Mouse (Mus musculus) kidney, postnatal 25 days (tissue): ENCODE measurements at regions not wholly inside any gene's neighbourhood (a gene's known extent, or its start where the extent isn't known, plus 50 kb on each side); places are given as distances from the start of the nearest gene placed in this dataset.

ENCODE experiments used
- DNase-seq, 2 experiments: peaks; one replicate each; pipeline ENCODE4 v3.0.0; 2021; ENCODE audit warnings: mixed read lengths in 2 of 2

DNA sequence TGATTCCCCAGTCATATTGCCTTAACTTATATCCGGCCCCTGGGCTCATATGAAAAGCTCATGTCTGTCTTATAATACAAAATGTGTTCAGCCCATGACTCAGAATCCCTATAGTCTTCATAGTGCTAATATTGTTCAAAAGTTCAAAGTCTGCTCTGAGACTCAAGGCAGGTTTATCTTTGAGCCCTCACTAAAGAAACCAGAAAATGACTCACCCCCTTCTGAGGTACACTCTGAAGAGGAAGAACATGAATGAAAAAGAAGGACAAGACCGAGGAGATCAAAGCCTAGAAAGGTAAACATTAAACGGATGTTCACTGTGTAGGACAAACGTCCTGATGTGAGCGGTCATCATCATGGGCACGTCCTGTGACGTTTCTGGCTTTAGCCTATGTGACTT, 145.1 kb upstream of the Id4 start:
- no peak for DNase-seq

GRCm38 (mm10) chr13:48126582-48126981, 134.4 kb upstream of the Id4 start:
- DNase-seq = peak in 1 of 2 experiments; percentile 8

DNA sequence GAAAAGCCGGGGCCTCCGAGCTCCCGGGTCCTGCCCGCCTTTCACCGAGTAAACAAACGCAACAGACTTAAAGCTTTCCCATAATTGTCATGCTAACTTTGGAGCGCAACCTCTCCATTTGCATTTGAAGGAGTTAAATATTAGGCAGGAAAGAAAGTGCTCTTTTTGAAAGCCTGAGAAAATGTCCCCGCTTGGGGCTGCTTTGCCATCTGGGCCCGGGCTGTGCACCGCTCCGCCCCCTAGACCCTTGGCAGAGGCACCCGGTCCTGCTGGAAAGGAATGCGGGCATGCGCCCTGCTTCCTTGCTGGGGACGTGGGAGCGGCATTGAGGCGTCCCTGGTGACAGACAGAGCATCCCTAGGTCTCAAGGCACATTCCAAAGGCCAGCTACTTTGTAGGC, 130.3 kb upstream of the Id4 start:
- peak; percentile 86 to 93 for DNase-seq

GRCm38 (mm10) chr13:48131681-48132080, 129.3 kb upstream of the Id4 start:
- DNase-seq = peak in 1 of 2 experiments; percentile 39

GRCm38 (mm10) chr13:48145976-48146375, 115.1 kb upstream of the Id4 start:
- DNase-seq = no peak

- no peak for DNase-seq
Observed at GRCm38 (mm10) chr13:48147061-48147460, 114.0 kb upstream of the Id4 start.

GRCm38 (mm10) chr13:48153248-48153647, 107.8 kb upstream of the Id4 start:
- DNase-seq = no peak

DNA sequence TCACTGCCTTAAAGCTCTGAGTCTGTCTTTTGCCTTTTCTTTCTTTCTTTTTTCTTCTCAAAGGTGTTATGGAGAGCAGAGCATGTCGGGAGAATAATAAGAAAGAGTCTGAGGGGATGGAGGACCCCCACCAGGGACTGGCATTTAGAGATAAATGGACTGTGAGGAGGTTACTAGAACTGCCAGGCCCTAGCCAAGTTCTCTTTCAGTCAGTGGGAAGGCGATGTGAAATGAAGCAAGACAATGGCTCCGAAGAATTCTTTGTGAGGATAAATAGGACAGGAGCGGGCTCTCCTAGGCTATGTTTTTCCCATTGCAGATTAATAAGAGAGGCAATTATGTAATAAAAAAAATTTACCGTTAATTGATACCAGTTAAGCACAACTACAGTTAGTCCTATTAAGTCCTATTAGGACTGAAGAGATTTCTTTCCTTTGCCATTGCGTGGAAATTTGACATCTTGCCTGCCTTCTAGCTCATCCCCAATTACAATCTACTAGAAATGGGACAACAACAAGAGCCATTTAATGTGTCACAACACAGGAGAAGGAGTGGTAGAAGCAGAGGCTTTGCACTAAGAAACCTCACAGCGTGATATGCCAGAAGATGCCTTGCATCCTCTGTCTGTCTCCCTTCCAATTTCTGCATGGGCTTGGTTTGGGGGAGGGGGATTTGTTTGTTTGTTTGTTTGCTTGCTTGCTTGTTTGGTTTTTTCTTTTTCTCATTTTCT, 107.2 kb upstream of the Id4 start:
- DNase-seq = no peak

- no peak for DNase-seq
Observed at GRCm38 (mm10) chr13:48154414-48155105, 106.5 kb upstream of the Id4 start.

DNA sequence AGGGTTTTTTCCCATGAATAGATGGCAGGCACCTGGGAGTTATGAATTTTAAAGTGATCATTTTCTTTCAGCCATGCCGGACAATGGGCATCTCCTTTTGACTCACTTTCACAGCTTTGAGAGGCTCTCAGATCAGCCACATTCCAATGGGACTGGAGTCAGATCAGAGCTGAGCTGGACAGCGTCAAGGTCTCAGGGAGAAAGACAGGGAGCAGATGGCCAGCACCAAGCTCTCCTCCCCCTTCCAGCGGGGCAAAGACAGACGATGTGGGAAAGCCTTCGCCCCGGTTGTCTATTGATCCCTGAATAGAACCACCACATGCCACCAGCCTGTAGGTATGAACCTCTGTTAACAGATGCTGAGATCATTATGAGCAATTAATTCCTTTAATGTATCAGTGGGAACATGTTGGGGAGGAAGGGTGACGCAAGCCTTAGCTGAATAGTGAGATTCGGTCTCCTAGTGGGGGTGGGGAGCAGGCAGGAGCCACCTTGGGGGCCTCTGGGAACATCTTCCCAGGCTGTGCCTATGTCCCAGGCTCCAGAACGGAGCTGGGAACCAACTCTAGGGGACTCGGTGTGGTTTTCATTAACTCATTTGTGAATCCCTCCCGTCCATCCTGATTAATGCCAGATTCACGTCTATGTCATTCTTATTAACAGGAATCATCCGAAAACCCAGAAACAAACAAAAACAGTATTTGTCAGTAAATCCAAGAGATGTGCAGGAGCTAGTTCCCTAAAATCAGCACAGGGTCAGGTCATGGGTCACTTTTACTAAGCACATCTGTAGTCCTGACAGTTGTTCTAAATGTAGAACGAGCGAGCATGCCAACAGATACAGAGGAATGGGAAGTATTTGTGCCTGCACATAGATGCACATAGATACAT, 101.8 kb upstream of the Id4 start:
- no peak for DNase-seq

DNA sequence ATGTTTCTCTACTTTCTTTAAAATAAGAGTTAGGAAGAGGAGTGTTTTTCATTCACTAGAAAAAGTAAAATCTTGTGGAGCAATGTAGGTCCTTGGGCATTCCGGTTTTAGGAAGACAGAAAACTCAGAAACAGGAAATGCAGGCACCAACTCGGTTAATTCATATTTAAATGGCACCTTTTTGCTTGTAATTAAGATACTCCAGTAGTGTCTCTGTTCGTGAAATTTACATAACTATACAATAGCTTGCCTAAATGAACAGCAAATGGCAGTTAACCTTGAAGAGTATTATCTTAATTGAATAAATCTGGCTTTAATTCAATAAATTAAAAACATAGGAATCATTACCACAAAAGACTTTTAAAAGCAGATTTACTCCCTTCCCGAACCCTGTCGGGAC, 100.9 kb upstream of the Id4 start:
- DNase-seq = no peak

- no peak for DNase-seq
Observed at GRCm38 (mm10) chr13:48161339-48161738, 99.7 kb upstream of the Id4 start.

GRCm38 (mm10) chr13:48164586-48164985, 96.4 kb upstream of the Id4 start:
- no peak for DNase-seq

DNA sequence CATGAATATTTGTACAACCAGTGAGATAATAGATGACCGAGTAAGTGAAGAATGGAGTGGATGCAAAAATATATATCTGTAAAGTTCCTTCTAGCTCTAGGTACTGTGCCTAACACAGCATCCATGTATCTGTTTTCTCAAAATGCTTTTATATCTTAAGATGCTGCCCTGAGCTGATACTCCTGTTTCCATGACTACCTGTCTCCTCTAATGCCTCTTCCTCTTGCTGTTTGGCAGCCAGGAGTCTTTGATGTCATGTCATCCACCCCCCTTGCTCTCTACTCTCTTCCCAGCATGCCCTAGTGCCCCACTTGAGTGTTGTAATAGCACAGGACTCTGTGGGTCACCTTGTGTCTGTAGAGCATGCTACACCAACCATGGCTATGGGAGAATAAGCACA, 95.2 kb upstream of the Id4 start:
- DNase-seq = no peak

GRCm38 (mm10) chr13:48167976-48168375, 93.1 kb upstream of the Id4 start:
- no peak for DNase-seq

- no peak for DNase-seq
Observed at GRCm38 (mm10) chr13:48171309-48171953, 89.6 kb upstream of the Id4 start.

DNA sequence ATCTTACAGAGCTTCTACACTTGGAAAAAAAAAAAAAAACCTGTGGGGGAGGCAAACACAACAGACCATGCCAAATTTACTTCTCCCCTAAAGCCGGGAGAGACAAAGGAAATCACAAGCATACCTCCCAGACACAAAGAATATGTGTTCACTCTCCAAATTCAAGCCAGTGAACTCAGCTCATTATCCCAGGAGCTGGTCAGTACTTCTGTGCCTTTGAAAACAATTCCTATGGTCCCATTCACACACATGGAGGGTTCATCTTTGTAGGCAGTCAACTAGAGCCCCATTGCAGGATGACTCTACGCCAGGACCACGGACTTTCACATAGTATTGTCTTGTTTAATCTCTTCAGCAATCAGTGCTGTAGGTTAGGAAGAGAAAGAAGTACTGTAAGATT, 89.0 kb upstream of the Id4 start:
- DNase-seq = no peak

GRCm38 (mm10) chr13:48192476-48192875, 68.6 kb upstream of the Id4 start:
- DNase-seq = no peak

DNA sequence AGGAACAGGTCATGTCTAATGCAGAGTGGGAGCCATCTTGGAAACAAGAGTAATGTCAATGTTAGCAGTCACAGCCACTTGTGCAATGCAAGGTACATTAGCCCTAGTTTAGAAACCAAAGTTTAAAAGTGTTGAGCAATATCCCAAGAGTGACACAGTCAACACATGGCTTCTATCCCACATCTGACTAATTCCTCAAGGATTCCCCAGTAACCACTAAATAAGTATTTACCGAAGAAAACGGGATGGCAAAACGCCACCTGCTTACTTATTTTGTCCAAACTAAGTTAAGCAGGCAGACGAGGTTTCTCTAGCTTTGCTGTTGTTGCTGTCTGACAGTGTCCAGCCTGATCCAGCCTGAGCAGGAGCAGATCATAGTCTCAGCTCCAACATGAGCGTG, 67.1 kb upstream of the Id4 start:
- no peak for DNase-seq

GRCm38 (mm10) chr13:48207824-48208223, 53.2 kb upstream of the Id4 start:
- no peak for DNase-seq
